In the genomic region with DNA sequence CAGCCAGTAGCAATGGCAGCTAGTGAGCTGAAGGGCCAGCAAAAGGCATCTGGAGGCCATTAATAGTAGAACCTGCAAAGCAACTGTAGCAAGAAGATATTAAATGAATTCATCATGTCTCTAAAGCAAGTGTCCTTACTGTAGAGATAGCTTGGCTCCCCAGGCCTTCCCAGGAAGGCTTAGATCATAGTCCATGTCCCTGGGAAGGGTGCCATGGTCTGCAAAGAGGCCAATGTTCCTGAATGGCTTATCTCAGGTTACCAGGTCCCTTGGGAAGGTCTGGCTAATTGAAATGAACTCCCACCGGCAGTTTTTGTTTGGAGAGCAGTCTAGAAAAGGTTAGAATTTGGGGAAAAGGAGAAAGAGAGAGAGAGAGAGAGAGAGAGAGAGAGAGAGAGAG, we compare ENCODE assay signal across 16 mouse cellular contexts. TPM values are rescaled to one million over a fixed set of nuclear protein-coding genes. Genes with fewer than 3 reads are reported as not detected.
"Had no signal": no experiment of that assay in that cellular context is flagged by ENCODE, and none has a peak within 500 bp of the region (broad histone marks: within the 10 kb centered on the region; RNA-seq: fewer than 3 reads in every experiment).

No protein-coding gene starts in this region.

- H3K27ac ChIP-seq: kidney, embryonic 15.5 days; left cerebral cortex, adult 2 months; limb, embryonic 15.5 days; liver, embryonic 14.5 days; midbrain, embryonic 12.5 days; neural tube, embryonic 13.5 days had no signal

- H3K9ac ChIP-seq: kidney, embryonic 15.5 days; limb, embryonic 15.5 days; liver, embryonic 14.5 days; midbrain, embryonic 12.5 days; neural tube, embryonic 13.5 days had no signal

- H3K9me3 ChIP-seq: kidney, embryonic 15.5 days; limb, embryonic 15.5 days; midbrain, embryonic 12.5 days; neural tube, embryonic 13.5 days had no signal

- ATAC-seq: midbrain, embryonic 16.5 days had no signal

- DNase-seq: kidney, postnatal 25 days; lung, adult 18-20 months; retina, postnatal 1 day; right cerebral cortex, postnatal 4 days; spleen, adult 18-20 months; thymus, adult 18-20 months; thymus, postnatal 25 days had no signal

- H3K36me3 ChIP-seq: kidney, embryonic 15.5 days; limb, embryonic 15.5 days; midbrain, embryonic 12.5 days; neural tube, embryonic 13.5 days had no signal

- H3K4me2 ChIP-seq: kidney, embryonic 15.5 days; limb, embryonic 15.5 days; midbrain, embryonic 12.5 days; neural tube, embryonic 13.5 days had no signal

- H3K4me3 ChIP-seq: kidney, embryonic 15.5 days; left cerebral cortex, adult 2 months; limb, embryonic 15.5 days; midbrain, embryonic 12.5 days; neural tube, embryonic 13.5 days had no signal

RNA-seq across cellular contexts. Expression of a gene that starts 32.0 kb away (rescaled TPM):
- polyA plus RNA-seq: limb, embryonic 11.5 days; midbrain, embryonic 12.5 days; midbrain, embryonic 16.5 days; neural tube, embryonic 13.5 days; stomach, embryonic 14.5 days had no signal
